Mouse (Mus musculus) c-Kit-positive CD71-positive TER-119-positive erythroid progenitor cells, embryonic 14.5 days (primary cell): ENCODE measurements at regions not wholly inside any gene's neighbourhood (a gene's known extent, or its start where the extent isn't known, plus 50 kb on each side); places are given as distances from the start of the nearest gene placed in this dataset.
A peak's percentile ranks its signal among the peaks of the same experiment; 100 is the strongest.

Source experiments
- DNase-seq: peaks from one replicate; pipeline ENCODE4 v3.0.0-alpha.2; 2013; ENCODE audit warnings: low spot score

GRCm38 (mm10) chrX:96876239-96876638, 163.0 kb downstream of the Gpr165 start:
- DNase-seq: no peak

- no peak for DNase-seq
Observed at GRCm38 (mm10) chrX:96878721-96879120, 165.5 kb downstream of the Gpr165 start.

DNA sequence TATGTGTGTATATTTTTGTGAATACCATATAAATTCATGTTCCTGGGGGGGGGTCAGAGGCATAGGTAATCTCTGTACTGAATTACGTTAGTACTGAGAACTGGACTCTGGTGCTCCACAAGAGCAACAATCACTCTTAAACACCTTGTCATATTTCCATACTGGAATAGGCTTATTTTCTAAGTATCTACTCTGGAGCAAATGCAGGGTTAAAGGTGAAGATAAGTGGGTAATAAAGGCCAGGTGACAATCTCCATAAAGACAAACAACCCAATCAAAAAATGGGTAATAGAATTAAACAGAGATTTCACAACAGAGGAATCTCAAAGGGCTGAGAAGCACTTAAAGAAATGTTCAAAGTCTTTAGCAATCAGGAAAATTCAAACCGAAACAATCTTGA, 165.9 kb downstream of the Gpr165 start:
- no peak for DNase-seq

DNA sequence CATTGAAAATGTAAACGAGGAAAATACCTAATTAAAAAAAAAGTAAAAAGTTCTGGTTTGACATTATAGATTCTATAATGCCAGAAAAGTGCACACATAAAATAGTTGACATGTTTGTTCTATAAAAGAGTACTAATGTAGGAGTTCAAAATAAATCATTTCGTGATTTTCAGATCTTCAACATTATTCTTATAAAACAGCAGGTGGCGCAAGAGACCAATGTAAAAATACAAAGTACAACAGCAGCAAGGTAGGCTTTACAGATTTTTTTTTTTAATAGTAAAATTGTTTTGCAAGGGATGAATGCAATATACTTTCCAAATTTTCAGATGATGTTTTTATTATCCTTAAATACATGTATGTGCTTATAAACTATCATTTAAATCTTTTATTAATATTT, 171.8 kb upstream of the Pgr15l start:
- peak; percentile 4 for DNase-seq
